Comparison of ENCODE assay signal across 9 mouse cellular contexts in genomic region chr1:86968261-86968964, GRCm38 (mm10).
DNase-seq lines count a peak whose midpoint lies in the region; ATAC-seq and TF ChIP-seq lines count a peak whose summit lies in the region.
"Had no signal": no experiment of that assay in that cellular context is flagged by ENCODE, and none has a peak within 500 bp of the region (broad histone marks: within the 10 kb centered on the region; RNA-seq: fewer than 3 reads in every experiment).

No protein-coding gene starts in this region.

- H3K4me3 ChIP-seq in left cerebral cortex, adult 2 months, result no peak overlapping the region
- H3K4me3 ChIP-seq: liver, embryonic 15.5 days had no signal

- no peak for DNase-seq in left cerebral cortex, adult 2 months (ENCODE audit: extremely low spot score in 1 of 2, low spot score in 2 of 2)
- DNase-seq in left cerebral cortex, adult 9 months (ENCODE audit: low spot score in 2 of 2), result no peak
- peak; percentile 60 for DNase-seq in adrenal gland, postnatal 10 days
- peak; percentile 26 for DNase-seq in gastrocnemius, postnatal 25 days
- peak; percentile 52 for DNase-seq in lung, postnatal 14 days
- DNase-seq in thymus, postnatal 10 days (ENCODE audit: low spot score in 2 of 2), result no peak
- no peak for DNase-seq in urinary bladder, postnatal 36 days (ENCODE audit: low spot score in 2 of 2)

- no peak for ATAC-seq in granulocyte monocyte progenitor cell, adult 5-6 weeks (replicated peaks; ENCODE audit: poor library complexity, severe bottlenecking)

- TF ChIP-seq CTCF in left cerebral cortex, adult 2 months (IDR thresholded peaks at IDR 0.05), result peak; percentile 10; the same call in 1 of the 2 replicates

- H3K27ac ChIP-seq in left cerebral cortex, adult 2 months, result no peak overlapping the region
- H3K27ac ChIP-seq: liver, embryonic 15.5 days had no signal

- intact Hi-C loops in left cerebral cortex, adult 2 months (cut with DNase I), result no loop called here

Comparison
In these comparisons a context has a peak if more than half of its experiments do, and no peak if none do; other contexts are left out.
1. DNase-seq: peak in adrenal gland, postnatal 10 days (single experiment), gastrocnemius, postnatal 25 days (single experiment) and lung, postnatal 14 days (single experiment); none in left cerebral cortex, adult 2 months (0 of 2), left cerebral cortex, adult 9 months (0 of 2), thymus, postnatal 10 days (0 of 2) and urinary bladder, postnatal 36 days (0 of 2).